Mouse (Mus musculus): Measurements from ENCODE around the gene Ttc34.

Gene Ttc34

DNA sequence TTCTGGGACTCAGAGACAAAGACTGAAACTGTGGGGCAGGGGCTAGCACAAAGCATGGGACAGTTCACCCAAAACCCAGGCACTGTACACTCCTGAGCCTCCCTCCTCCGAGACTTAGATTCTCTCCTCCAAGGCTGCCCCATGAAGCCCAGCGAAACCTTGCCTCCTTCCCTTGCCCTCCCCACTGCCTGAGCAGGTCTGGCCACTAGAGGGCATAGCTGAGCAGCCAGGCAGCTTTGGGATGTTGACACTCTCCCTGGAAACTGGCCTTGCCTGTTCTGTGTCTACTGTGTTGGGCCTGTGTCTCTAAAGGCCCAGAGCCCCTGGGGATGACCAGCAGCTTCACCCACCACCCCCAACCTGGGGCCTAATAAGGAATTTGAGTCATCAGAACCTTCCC lies at the start of gene Ttc34:
Ttc34 (plus strand) TSS at position 290 of the 400 bp plus-strand sequence.
- DNase-seq (ENCODE audit: low read depth, low spot score) = peak; percentile 75

DNA sequence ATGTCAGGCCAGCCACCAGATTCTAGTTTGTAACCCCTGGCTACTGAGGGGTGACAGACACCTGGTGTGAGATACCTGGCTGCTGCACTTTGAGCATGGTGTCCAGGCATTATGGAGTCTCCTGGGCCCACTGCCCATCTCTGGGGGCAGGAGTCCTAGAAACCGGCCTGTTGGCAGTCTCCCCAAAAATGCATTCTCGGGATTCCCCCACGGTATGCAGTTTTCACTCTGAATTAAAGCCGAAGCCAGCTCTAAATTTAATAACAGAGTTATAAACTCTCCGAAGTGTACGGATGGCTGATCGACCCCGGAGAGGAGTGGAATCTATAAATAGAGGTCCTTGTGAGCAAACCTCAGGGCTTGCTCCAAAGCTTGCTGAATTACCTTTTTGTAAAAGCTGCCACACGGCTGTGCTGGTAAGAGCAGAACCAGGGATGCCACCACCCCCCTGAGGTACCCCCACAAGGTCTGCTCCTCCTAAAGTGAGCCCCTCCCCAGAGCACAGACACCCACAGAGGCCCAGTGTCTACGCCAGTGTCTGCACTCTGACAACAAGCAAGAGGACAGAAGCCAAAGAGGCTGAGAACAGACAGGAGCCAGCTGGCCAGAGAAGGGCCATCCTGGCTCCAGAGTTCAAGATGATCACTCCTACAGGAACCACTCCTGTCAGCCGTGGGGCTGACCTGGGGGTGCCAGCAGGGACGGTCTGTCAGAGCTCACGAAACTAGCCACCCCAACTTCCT lies 49.1 kb upstream of the Ttc34 start:
- no peak for DNase-seq (ENCODE audit: low read depth, low spot score)

DNA sequence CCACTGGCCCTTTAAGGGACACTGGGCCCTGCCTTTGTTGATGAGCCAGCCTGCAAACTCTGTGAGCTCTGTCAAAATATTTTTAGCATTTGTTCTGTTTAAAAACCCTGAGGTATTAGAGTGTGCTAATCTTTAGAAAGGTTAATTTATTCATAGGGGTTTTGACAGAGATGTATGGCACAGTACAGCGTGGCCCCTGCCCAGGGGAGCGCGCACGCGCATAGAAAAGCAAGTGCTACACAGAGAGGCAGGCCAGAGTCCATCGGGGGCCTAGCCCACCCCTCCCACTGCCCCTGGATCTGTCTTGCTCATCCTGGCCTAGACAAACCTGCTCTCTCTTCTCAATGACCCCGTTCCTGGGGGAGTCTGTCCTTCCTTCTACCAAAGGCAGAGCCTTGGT lies 45.4 kb upstream of the Ttc34 start:
- no peak for DNase-seq (ENCODE audit: low read depth, low spot score)

DNA sequence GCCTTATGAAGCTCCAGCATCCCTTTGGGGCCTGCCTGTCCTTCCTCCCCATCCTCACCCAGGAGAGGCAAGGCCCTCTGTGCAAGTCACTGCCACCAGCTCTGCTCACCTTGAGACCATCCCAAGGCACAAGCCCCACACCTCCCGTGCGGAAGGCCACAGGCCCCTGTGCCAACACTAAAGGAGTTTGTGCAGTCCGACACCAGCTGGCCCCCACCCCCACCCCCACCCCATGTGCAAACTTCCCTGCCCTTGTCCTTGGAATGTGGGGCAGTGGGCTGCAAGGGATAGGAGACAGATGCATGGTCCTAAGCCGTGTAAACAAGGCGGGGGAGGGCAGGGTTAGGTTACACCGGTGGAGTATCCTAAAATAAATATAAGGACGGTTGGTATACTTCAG lies 43.8 kb upstream of the Ttc34 start:
- no peak for DNase-seq (ENCODE audit: low read depth, low spot score)

DNA sequence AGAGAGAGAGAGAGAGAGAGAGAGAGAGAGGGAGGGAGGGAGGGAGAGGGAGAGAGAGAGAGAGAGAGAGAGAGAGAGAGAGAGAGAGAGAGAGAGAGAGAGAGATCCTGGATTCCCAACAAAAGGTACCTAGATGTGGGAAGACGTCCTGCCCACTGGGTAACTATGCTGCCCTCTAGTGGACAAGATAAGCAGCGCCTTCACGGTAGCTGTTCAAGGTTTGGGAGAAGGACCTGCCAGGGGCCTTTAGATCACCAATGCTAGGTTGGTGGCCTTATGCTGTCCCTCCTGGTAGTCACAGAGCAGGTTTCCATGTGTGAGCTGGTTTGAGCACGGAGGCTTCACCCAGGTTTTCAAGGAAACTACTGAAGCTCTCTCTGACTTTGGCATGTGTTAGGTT lies 39.4 kb upstream of the Ttc34 start:
- peak; percentile 75 for DNase-seq (ENCODE audit: low read depth, low spot score)

DNA sequence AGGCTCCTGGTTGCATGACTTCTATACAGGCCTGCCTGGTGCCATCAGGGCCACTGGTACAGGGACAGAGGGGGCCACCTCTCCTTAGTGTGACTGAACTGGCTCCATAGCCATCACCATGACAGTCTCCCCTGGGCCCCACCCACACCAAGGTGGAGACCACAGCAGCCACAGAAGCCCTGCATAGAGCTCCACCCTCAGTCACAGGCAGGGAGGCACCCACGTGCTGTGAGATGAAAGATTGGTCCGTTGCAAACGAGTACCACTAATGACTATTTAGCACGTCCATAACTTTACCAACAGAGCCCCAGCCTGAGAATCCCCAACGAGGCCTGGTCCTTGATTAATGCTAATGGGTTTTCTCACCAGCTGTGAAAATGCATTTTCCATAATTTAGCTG lies 36.7 kb upstream of the Ttc34 start:
- DNase-seq (ENCODE audit: low read depth, low spot score) = no peak

DNA sequence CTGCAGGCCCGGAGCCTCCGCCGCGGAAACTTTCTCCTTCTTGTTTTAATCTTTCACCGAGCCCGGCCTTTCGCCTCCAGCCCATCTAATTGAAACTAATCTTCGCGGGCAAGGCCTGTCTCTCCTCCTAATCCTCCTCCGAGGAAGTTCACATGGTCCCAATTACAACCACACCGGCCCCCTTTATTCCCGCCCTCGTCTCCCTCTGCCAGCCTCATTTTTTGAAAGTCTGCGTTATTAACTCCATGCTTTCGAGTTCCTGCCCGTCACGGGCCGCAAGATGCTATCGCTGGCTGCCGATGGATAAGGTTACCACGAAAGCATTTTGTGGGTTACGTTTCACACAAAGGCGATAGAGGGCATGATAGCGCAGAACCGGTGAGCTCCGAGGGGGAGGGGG lies 35.0 kb upstream of the Ttc34 start:
- no peak for DNase-seq (ENCODE audit: low read depth, low spot score)

DNA sequence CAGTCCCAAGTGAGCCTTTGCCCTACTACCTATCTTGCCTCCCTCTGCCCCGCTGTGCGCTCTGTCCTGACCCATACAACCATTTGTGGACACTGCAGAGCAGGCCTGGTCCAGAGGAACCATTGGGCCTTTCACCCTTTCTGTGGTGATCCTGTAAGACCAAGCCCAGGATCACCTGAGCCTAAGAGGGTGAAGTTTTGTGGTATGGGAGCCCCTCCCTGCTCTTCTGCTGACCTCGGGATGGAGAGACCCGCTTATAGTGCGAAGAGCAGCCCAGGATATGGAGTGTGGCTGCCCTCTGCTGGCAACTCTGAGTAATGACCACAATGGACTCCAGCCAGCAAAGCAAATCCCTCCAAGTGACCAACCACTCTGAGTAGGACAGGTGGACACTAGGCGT lies 11.6 kb upstream of the Ttc34 start:
- peak; percentile 60 for DNase-seq (ENCODE audit: low read depth, low spot score)

DNA sequence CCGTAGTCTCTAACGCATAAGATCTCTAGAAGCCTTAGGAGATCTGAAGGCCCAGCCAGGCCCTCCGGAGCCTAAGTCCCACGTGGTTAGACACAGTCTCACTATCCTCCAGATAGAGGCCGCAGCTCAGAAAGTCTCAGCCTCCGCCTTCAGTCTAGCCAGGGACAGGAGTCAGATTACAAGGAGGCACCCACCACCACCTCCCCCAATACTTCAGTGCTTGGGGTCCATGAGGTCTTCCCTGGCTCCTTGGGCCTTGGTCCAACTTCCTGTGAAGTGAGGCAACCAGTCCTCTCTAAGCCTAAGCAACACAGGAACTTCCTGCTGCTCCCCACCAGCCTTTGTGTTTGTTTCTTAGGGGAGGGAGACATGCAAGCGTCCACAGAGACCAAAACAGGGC lies 11.0 kb upstream of the Ttc34 start:
- DNase-seq (ENCODE audit: low read depth, low spot score) = no peak

DNA sequence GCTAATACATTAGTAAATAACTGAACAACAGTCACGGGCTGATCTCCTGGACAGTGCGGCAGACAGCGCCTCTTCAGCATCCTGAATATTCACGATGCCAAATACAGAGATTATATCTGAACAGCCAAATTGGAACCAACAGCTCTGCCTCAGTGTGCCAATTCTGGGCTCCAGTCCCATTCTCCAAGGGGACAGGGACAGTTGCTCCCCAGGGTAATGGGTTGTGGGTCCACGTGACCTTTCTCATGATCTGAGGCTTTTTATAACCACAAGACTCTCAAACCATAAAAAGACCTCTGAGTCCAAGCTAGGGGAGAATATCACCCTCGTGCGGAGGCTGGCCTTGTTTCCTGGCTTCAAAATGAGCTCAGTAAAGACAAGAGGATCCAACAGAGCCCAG lies 10.1 kb upstream of the Ttc34 start:
- DNase-seq (ENCODE audit: low read depth, low spot score) = no peak

DNA sequence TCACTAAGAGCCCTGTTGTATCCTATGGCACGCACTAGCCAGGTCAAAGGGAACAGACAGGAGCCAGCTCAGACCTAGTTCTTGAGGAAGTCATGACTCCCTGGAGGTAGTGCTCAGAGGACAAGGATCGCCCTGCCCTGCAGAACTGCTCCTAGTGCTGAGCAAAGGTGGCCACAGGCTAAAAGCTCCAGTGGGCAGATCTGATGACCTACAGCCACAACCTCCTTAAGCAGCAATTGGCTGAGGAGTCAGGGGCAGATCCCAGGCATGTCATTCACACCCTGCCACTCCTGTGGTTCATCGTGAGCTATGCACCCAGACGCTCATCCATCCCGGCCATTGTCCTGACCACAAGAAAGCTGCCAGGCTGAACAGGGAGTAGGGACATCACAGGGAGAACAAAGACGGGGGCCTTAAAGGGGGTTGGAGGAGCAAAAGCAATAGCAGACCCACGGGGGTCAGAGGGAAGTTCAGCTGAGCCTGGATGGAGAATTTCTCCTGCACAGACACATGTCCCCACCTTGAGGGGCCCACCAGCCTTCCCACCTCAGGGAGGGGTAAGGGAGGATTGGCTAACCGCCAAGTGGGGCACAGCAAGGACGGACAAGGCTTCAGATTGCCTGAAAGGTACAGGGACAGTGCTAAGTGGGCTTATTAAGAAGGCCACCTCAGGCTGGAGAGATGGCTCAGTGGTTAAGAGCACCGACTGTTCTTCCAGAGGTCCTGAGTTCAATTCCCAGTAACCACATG lies 9.2 kb upstream of the Ttc34 start:
- DNase-seq (ENCODE audit: low read depth, low spot score) = no peak

DNA sequence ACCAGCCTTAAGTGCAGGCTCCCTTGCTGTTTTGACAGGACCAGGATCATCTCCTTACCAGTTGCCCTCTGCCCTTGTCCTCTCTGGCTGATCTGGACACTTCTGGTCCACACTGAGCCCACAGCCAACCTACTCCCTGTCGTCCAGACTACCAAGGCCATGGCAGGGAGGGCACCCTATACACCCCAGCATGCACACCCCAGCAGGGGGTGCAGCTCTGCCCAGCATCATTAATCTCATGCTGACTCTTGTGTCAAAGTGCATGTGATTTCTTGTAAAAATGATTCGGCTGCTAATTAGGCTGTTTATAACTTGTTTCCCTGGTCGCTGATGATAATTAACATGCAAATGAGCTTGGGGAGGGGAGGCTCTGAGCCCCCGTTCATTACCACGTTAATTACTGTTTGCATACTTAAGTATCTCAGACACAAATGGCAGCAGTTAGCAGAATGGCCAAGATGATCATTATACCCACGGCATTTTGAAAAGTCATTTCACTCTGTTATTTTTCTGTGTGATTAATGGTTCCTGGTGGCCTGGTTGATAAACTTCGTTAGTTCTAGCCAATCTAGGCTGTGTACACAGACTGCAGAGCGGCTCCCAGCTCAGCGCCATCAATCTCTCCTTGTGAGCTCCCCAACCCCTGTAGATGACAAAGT lies 5.2 kb upstream of the Ttc34 start:
- no peak for DNase-seq (ENCODE audit: low read depth, low spot score)

DNA sequence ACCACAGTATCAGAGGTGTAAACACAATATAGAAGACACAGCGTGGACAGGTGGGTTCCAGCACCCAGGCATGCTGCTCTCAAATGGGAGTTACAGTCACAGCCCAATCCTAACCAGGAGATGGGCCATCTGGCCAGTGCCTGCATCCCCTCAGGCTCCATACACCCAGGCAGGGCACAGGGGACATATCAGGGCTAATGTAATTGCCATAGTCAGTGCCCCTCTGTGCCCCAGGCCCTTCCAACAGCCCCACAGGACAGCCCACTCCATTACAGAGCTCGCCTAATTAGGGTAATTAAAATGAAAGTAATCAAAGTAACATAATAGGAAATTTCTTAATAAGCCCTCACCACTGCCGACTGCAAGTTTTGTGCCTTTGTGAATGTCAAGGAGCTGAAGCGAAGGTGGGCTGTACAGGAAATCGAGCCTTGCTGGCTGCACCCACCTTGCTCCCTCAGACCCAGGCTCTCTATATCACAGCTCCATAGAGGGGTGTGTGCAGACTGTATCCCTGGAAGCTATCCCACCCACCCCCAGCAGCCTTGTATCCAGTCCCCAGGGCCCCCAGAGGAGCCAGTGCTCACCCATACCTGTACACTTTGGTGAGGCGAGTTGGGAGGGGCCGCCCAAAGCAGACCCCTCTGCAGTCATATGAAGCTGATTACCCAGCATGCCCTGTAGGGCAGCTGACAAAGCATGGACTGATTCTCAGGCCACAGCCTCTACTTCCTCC lies 910 bp upstream of the Ttc34 start:
- no peak for DNase-seq (ENCODE audit: low read depth, low spot score)

DNA sequence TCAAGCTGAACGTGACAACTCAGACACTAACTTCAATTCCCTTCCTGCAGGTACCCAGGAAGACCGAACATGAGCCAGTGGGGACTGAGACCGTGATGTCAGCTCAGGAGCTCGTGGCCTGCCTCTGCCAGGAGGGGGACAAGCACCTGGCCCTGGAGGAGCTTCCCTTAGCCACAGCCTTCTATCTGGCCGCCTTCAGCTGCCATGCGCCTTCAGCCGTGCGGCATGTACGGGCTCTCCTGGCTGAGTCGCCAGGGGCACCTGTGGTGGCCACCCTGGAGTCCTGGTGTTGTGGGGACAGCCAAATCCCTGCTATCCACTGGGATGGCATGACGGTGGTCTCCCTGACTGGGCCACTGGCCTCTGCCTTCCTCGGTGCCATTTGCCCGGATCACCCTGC lies 1.5 kb downstream of the Ttc34 start:
- DNase-seq (ENCODE audit: low read depth, low spot score) = no peak

DNA sequence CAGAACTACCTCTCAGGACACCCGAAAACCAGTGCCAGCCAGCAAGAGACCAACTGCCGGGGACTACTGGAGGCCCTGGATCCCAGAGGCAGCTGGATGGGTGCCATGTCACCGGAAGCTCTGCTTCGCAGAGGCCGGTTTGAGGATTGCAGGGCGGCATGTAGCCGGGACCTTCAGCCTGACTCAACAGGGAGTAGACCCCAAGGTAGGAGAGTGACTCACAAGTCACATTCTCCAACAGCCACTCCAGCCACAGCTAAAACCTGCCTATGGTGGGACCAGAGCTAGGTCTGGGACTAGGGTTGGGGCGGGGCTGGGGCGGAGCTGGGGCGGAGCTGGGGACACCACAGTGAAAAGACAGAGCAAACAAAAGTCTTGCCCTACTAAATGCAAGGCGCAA lies 2.1 kb downstream of the Ttc34 start:
- DNase-seq (ENCODE audit: low read depth, low spot score) = peak; percentile 62

DNA sequence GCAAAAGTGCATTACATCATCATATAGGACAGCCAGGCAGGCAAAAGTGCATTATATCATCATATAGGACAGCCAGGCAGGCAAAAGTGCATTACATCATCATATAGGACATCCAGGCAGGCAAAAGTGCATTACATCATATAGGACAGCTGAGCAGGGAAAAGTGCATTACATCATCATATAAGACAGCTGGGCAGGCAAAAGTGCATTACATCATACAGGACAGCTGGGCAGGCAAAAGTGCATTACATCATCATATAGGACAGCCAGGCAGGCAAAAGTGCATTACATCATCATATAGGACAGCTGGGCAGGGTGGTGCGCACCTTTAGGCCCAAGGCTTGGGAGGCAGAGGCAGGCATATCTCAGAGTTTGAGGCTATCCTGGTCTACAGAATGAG lies 15.4 kb downstream of the Ttc34 start:
- no peak for DNase-seq (ENCODE audit: low read depth, low spot score)

DNA sequence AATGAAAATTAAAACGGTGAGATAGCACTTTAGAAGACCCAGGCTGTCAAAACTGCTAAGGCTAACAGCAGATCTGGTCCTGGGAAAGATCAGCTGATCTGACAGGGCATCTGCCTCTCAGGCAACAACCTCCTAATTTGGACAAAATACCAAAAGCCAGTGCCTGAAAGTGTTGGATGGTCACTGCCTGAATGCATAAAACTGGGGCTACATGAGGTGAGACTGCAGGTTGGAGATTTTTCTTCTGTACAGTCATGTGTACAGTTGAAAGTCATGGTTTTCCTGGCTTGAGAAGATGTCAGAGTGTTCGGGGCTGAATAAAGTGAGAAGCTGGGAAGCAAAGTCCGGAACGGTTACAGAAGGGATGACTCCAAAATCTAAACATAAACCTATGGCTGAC lies 16.6 kb downstream of the Ttc34 start:
- DNase-seq (ENCODE audit: low read depth, low spot score) = no peak

DNA sequence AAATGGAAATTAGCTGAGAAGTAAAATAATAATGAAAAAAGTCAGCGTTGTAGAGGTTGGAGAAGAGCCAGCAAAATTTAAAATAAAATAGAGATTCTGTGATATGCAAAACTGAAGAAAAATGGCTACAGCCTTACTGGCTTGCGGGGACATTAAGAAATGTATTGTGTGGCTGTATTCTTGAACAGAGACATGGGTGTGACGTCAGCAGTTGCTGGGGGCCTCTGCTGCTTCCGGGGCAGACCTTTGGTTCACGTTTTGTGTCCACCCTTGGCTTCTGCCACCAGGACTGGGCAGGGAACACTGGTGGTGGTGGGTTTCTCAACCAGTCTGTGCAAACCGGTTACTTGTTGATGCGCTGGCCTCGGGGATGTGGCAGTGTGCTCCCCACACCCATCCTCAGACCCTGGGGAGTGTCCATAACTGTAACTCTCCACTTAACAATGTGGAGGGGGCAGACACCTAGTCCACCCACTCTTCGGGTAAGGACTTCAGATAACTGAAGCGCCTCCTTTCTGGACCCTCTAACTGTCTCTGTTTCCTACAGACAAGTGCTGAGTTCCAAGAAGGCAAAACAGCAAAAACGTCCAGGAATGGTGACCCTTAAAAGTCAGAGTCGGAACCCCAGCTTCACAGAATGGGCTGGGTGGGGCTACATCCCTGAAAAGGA lies 17.6 kb downstream of the Ttc34 start:
- no peak for DNase-seq (ENCODE audit: low read depth, low spot score)

DNA sequence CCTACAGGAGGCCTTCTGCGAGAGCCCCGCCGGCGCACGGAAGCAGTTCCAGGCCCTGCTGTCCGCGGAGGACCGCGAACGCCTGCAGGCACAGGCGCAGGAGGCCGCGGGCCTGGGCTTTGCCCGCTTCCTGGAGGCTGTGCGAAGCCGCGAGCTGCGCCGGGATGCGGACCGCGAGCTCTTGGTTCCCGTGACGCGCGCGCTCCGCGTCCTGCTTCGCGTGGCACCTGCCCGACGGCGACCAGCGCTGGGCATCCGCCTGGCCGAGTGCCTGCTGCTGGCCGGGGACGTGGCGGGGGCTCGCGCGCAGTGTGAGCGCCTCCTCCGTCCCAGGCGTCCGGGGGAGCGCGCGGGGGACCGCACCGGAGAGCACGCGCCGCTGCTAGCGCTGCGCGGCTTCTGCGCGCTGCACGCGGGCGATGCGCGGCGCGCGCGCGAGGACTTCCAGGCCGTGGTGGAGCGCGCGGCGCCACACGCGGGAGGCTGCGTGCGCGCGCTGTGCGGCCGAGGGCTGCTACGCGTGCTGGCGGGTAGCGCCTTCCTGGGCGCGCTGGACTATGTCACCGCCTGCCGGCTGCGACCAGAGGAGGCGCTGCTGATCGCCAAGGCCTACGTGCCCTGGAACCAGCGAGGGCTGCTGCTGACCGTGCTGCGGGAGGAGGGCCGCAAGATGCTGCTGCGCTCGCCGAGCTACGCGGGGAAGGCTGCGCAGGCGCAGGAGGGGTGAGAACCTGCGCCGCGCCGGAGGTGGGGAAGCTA lies 18.6 kb downstream of the Ttc34 start:
- DNase-seq (ENCODE audit: low read depth, low spot score) = peak; percentile 94

DNA sequence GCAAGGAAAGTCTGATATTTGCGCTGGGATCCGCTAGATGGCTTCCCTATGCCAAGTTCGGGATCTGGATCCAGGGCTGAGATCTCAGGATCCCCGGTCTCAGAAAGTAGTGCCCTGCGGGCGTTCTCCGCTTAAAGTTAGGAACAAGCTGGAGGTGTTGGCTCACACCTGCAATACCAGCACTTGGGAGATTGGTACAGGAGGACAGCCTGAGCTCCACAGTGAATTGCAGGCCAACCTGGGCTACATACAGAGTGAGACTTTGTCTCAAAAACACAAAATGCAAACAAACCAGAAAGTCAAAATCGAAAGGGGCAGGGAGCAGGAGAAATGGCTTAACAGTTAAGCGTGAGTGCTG lies 19.2 kb downstream of the Ttc34 start:
- DNase-seq (ENCODE audit: low read depth, low spot score) = no peak

DNA sequence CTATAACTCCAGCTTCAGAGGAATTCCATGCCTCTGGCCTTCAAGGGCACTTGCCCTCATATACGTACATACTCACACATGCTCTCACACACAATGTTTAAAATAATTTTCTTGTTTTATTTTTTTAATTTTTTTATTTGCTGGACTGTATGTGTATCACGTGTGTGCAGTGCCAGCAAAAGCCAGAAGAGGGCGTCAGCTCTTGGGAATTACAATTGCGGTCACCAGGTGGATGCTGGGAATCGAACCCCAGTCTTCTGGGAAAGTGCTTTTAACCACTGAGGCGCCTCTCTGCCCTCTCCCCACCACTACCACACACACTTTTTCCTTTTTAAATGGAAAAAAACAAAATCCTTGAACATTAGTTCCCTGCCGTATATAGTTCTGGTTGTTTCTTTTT lies 19.6 kb downstream of the Ttc34 start:
- no peak for DNase-seq (ENCODE audit: low read depth, low spot score)

Data from ES-CJ7 (cell line).